ENCODE assay signal across 22 mouse cellular contexts in genomic region chr9:7708698-7709097, GRCm38 (mm10). TPM values are rescaled to one million over a fixed set of nuclear protein-coding genes. Genes with fewer than 3 reads are reported as not detected.
"Had no signal": no experiment of that assay in that cellular context is flagged by ENCODE, and none has a peak within 500 bp of the region (broad histone marks: within the 10 kb centered on the region; RNA-seq: fewer than 3 reads in every experiment).

No protein-coding gene starts in this region.

- H3K9ac ChIP-seq: liver, embryonic 13.5 days; liver, embryonic 15.5 days; liver, postnatal 0 days; midbrain, embryonic 13.5 days; midbrain, embryonic 15.5 days; neural tube, embryonic 12.5 days; stomach, embryonic 15.5 days had no signal

- H3K36me3 ChIP-seq: liver, embryonic 13.5 days; liver, embryonic 15.5 days; midbrain, embryonic 13.5 days; midbrain, embryonic 15.5 days; neural tube, embryonic 12.5 days; stomach, embryonic 15.5 days had no signal

- H3K4me2 ChIP-seq: liver, embryonic 11.5 days; liver, embryonic 13.5 days; liver, embryonic 15.5 days; midbrain, embryonic 11.5 days; midbrain, embryonic 13.5 days; midbrain, embryonic 15.5 days; neural tube, embryonic 12.5 days; stomach, embryonic 15.5 days had no signal

- H3K9me3 ChIP-seq: liver, embryonic 13.5 days; liver, embryonic 15.5 days; megakaryocyte, embryonic 14.5 days; midbrain, embryonic 13.5 days; midbrain, embryonic 15.5 days; neural tube, embryonic 12.5 days; stomach, embryonic 15.5 days had no signal

- H3K27ac ChIP-seq: liver, embryonic 13.5 days; liver, embryonic 15.5 days; macrophage; midbrain, embryonic 13.5 days; midbrain, embryonic 15.5 days; neural tube, embryonic 12.5 days; stomach, embryonic 15.5 days; stomach, postnatal 0 days had no signal

- H3K4me3 ChIP-seq: liver, embryonic 13.5 days; liver, embryonic 15.5 days; megakaryocyte, embryonic 14.5 days; midbrain, embryonic 13.5 days; midbrain, embryonic 15.5 days; neural tube, embryonic 12.5 days; stomach, embryonic 15.5 days had no signal

- H3K27me3 ChIP-seq: liver, embryonic 13.5 days; liver, embryonic 15.5 days; midbrain, embryonic 13.5 days; midbrain, embryonic 15.5 days; neural tube, embryonic 12.5 days; stomach, embryonic 15.5 days had no signal

- ATAC-seq: liver, postnatal 0 days; midbrain, embryonic 13.5 days; midbrain, embryonic 15.5 days had no signal

- DNase-seq: liver; liver, embryonic 13.5 days; liver, postnatal 0 days; right cerebral cortex, postnatal 14 days; thymus, adult 2 months; thymus, postnatal 25 days; thymus, postnatal 4 days had no signal

- H3K4me1 ChIP-seq: liver, embryonic 13.5 days; liver, embryonic 15.5 days; midbrain, embryonic 13.5 days; midbrain, embryonic 15.5 days; neural tube, embryonic 12.5 days; stomach, embryonic 15.5 days had no signal

RNA-seq across cellular contexts. Expression of gene Mmp7, which starts 16.8 kb away (rescaled TPM):
- polyA plus RNA-seq: liver, embryonic 11.5 days; liver, embryonic 13.5 days; liver, embryonic 15.5 days; liver, postnatal 0 days; macrophage; midbrain, embryonic 11.5 days; midbrain, embryonic 13.5 days; midbrain, embryonic 15.5 days; midbrain, postnatal 0 days; neural tube, embryonic 12.5 days; neural tube, embryonic 14.5 days; spleen, adult 2 months; testis, adult 2 months; urinary bladder, adult 2 months had no signal
